Mouse (Mus musculus) erythroblast, embryonic 14.5 days (primary cell): ENCODE results near the gene Ift57.

Experiments
- GATA1 ChIP-seq: IDR thresholded peaks from 2 replicates; pipeline ENCODE4 v1.6.1; 2012; ENCODE audit warnings: low read length, inconsistent platforms, mixed read lengths
- TAL1 ChIP-seq: IDR thresholded peaks from 3 replicates; pipeline ENCODE4 v1.6.1; 2012; ENCODE audit warnings: low read length, inconsistent platforms, mixed read lengths

GRCm38 (mm10) chr16:49725446-49725845, 26.4 kb downstream of the Ift57 start:
- TF ChIP-seq GATA1 (no peak), TAL1 (no peak)
